Mouse (Mus musculus): ENCODE measurements around the gene Mrgprg. TPM values are rescaled to one million over a fixed set of nuclear protein-coding genes. Genes with fewer than 3 reads are reported as not detected.

Mrgprg gene
- polyA plus RNA-seq, 1 experiment: not detected

- no peak overlapping the region for H3K4me3 ChIP-seq (ENCODE audit: control insufficient read depth, low read depth, low read length)
- H3K27me3 ChIP-seq (ENCODE audit: control insufficient read depth, insufficient read depth, low read length): no peaks in the 10 kb centered on the region
- H3K36me3 ChIP-seq (ENCODE audit: control insufficient read depth, insufficient read depth, low read length): no peaks in the 10 kb centered on the region
- H3K27ac ChIP-seq (ENCODE audit: control insufficient read depth, insufficient read depth, low read depth, low read length): no peak overlapping the region
- TF ChIP-seq POLR2A (IDR thresholded peaks at IDR 0.05; ENCODE audit: control insufficient read depth, low read depth, low read length) (no peak), CTCF (IDR thresholded peaks at IDR 0.05; ENCODE audit: control insufficient read depth, insufficient read depth, insufficient replicate concordance, low read depth, low read length) (no peak)
- no peaks in the 10 kb centered on the region for H3K4me1 ChIP-seq (ENCODE audit: control insufficient read depth, insufficient read depth, low read length)
Measured at GRCm38 (mm10) chr7:143726396-143726795, 40.4 kb downstream of the Mrgprg start.

- TF ChIP-seq CTCF (IDR thresholded peaks at IDR 0.05; ENCODE audit: control insufficient read depth, insufficient read depth, insufficient replicate concordance, low read depth, low read length) (no peak), POLR2A (IDR thresholded peaks at IDR 0.05; ENCODE audit: control insufficient read depth, low read depth, low read length) (no peak)
- no peaks in the 10 kb centered on the region for H3K4me1 ChIP-seq (ENCODE audit: control insufficient read depth, insufficient read depth, low read length)
- H3K36me3 ChIP-seq (ENCODE audit: control insufficient read depth, insufficient read depth, low read length): no peaks in the 10 kb centered on the region
- H3K27me3 ChIP-seq (ENCODE audit: control insufficient read depth, insufficient read depth, low read length): no peaks in the 10 kb centered on the region
- H3K27ac ChIP-seq (ENCODE audit: control insufficient read depth, insufficient read depth, low read depth, low read length): no peak overlapping the region
- H3K4me3 ChIP-seq (ENCODE audit: control insufficient read depth, low read depth, low read length): no peak overlapping the region
Measured at GRCm38 (mm10) chr7:143723841-143724240, 43.0 kb downstream of the Mrgprg start.

GRCm38 (mm10) chr7:143722646-143723045 is 44.1 kb downstream of the Mrgprg start:
- no peak overlapping the region for H3K27ac ChIP-seq (ENCODE audit: control insufficient read depth, insufficient read depth, low read depth, low read length)
- H3K36me3 ChIP-seq (ENCODE audit: control insufficient read depth, insufficient read depth, low read length): no peaks in the 10 kb centered on the region
- H3K4me1 ChIP-seq (ENCODE audit: control insufficient read depth, insufficient read depth, low read length): no peaks in the 10 kb centered on the region
- H3K4me3 ChIP-seq (ENCODE audit: control insufficient read depth, low read depth, low read length): no peak overlapping the region
- TF ChIP-seq CTCF (IDR thresholded peaks at IDR 0.05; ENCODE audit: control insufficient read depth, insufficient read depth, insufficient replicate concordance, low read depth, low read length): no peak
- no peak for TF ChIP-seq POLR2A (IDR thresholded peaks at IDR 0.05; ENCODE audit: control insufficient read depth, low read depth, low read length)
- H3K27me3 ChIP-seq (ENCODE audit: control insufficient read depth, insufficient read depth, low read length): no peaks in the 10 kb centered on the region

- no peaks in the 10 kb centered on the region for H3K36me3 ChIP-seq (ENCODE audit: control insufficient read depth, insufficient read depth, low read length)
- no peaks in the 10 kb centered on the region for H3K4me1 ChIP-seq (ENCODE audit: control insufficient read depth, insufficient read depth, low read length)
- H3K27me3 ChIP-seq (ENCODE audit: control insufficient read depth, insufficient read depth, low read length): no peaks in the 10 kb centered on the region
- TF ChIP-seq CTCF (IDR thresholded peaks at IDR 0.05; ENCODE audit: control insufficient read depth, insufficient read depth, insufficient replicate concordance, low read depth, low read length) (no peak), POLR2A (IDR thresholded peaks at IDR 0.05; ENCODE audit: control insufficient read depth, low read depth, low read length) (no peak)
- H3K4me3 ChIP-seq (ENCODE audit: control insufficient read depth, low read depth, low read length): no peak overlapping the region
- H3K27ac ChIP-seq (ENCODE audit: control insufficient read depth, insufficient read depth, low read depth, low read length): no peak overlapping the region
Measured at GRCm38 (mm10) chr7:143717811-143718210, 49.0 kb downstream of the Mrgprg start.

Other genes starting within 250 kb of the Mrgprg start
- 57.5 and 60.3 TPM in 2 replicates for gene Nap1l4, start 217.9 kb downstream of the Mrgprg start, polyA plus RNA-seq (2012; rRNA removed)
- 14.5 TPM in 2 replicates for gene Cars, start 166.9 kb downstream of the Mrgprg start, polyA plus RNA-seq (2012; rRNA removed)
- not detected in 2 replicates for gene Tnfrsf26, start 138.3 kb downstream of the Mrgprg start, polyA plus RNA-seq (2012; rRNA removed)
- 0.87 and 0.88 TPM in 2 replicates for gene Tnfrsf22, start 117.3 kb downstream of the Mrgprg start, polyA plus RNA-seq (2012; rRNA removed)
- 0.60 and 0.63 TPM in 2 replicates for gene Tnfrsf23, start 81.1 kb downstream of the Mrgprg start, polyA plus RNA-seq (2012; rRNA removed)
- gene Osbpl5, start 10.0 kb downstream of the Mrgprg start, polyA plus RNA-seq (2012; rRNA removed): 7.9 and 8.4 TPM in 2 replicates
- gene Mrgpre, start 17.5 kb upstream of the Mrgprg start, polyA plus RNA-seq (2012; rRNA removed): 0.11 and 0.18 TPM in 2 replicates
- 11.4 and 12.1 TPM in 2 replicates for gene Nadsyn1, start 55.9 kb upstream of the Mrgprg start, polyA plus RNA-seq (2012; rRNA removed)
- 42.3 and 42.9 TPM in 2 replicates for gene Dhcr7, start 56.2 kb upstream of the Mrgprg start, polyA plus RNA-seq (2012; rRNA removed)
- 224 and 242 TPM in 2 replicates for gene Gm498, start 99.8 kb upstream of the Mrgprg start, polyA plus RNA-seq (2012; rRNA removed)
- gene Shank2, start 234.9 kb upstream of the Mrgprg start, polyA plus RNA-seq (2012; rRNA removed): 30.0 and 34.7 TPM in 2 replicates

Measured in testis, adult 2 months (tissue).